Mouse (Mus musculus) cerebellum, postnatal 10 days (tissue): ENCODE results near the gene Smyd3.
"Not testable (repeated sequence)": the region's sequence is repeated elsewhere in the genome, so short reads cannot be mapped to it uniquely, and the experiment has no call there.

Experiments
- DNase-seq, 2 experiments: peaks; one replicate each; pipeline ENCODE4 v3.0.0; 2021; ENCODE audit warnings: mixed read lengths in 2 of 2

Smyd3 gene

DNA sequence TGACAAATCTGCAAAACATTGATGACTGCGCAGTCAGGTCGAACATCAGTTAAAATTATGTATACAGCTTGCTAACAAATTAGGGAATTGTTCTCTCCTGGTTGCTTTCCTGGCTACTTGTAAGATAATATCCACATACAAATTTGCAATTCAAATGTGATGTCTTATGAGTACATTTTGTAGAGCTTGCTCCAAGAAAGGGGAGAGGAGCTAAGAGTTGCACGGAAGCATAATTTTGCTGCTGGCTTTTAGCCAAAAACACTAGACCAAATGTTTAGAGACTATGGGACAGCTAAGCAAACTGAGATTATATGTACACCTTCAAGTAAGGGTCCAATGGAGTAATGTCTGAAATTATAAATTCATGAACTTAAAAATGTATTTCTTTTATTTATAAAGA lies 146.7 kb downstream of the Smyd3 start:
- DNase-seq, result peak in 1 of 2 experiments; percentile 19

DNA sequence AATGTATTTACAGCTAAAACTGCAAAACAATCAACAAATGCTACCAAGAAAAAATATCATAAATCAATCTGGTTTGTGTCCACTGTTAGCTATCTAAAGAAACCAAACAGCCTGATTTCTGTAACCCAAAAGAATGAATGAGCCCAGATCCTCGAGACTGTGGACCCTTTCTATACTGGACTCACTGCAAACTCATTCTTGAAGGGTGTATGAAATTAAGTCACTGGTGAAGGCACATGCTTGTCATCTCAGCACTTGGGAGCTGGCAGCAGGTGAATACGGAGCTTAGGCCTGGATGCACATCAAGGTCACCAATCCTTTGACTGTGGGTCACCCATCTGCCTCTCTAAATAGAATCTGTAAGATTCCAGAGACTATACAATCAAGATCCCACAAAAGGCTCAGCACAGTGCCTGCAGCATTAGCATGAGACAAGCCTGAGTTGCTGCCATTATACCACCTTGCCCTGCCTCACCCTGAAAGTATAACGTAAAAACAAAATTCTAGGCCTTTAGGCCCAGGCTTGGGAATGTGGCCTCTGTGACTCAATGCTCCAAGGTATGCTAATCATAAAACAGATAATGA lies 149.3 kb downstream of the Smyd3 start:
- DNase-seq, result no peak

DNA sequence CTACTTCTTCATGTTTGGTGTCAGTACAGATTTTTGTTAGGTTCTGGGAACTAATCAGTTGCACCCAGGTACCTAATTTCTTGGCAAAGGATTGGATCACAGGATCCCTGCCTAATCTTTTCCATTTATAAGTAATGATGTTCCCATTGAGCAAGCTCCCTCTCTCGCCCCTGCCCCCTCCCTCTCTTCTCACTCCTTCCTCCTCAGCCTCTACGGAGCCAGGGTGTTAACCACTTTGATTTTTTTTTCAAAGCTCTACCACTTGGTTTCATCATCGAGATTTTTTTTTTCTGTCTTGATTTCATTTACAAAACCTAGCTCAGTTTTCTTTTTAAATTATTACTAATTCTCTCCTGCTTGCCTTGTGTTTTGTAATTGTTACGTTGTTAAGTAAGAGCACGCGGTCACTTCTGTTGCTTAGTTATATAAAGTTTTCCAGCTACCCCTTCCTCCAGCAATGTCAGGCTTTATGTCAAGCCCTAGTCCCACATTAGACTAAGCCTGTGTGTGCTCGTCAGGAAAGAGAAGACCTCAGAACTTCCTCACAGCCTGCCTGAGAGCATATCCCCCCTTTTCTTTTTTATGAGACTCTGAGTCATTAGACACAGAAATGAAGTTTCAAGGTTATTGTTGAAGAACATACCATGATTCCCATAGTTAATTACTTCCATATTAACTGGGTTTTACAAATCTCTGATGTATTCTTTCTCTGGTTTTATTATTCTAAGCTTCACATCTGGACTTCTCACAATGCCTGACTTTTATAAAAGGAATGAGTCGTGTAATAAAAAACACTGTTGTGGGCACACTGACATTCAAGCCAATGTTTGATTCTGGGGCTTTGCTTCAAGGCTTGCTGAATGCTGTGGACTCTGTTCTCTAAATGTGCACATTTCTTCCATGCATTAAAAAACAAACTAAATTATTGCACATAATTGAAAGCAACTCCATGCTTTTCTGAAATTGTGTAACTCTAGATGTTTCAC lies 156.1 kb downstream of the Smyd3 start:
- DNase-seq, result no peak

DNA sequence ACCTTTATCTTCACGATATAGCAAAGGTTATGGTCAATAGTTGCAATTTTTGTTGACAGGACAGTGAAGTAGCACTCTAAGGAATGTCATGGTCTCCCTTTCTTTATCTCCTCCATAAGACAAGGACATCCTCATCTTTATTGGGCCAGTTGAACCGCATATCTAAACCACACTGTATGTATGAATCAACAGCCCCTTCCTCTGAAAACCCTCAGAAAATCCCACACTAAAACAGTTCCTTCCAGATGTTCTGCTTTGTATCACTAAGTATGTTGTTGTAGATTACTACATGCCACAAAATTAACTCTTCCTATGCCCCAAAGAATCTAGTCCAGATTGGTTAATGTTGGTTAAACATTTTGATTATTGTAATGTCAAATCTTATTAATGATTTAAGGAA lies 160.7 kb downstream of the Smyd3 start:
- no peak for DNase-seq

DNA sequence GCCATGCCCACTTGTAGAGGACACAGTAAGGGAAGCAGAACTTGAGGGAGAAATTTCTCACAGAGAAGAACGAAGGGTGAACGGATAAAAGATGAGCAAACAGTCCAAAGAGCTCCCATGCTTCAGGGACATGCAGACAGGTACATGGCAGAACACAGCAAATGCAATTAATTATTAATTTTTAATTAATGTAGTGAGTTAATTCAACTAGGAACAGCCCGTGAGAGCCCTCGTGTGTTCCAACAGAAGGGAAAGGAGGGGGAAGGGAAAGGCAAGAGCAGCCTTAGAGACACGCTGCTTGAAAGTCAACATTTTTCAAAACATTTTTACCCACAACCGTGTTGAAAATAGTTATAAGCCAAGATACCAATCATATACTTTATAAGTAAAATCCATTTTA lies 163.6 kb downstream of the Smyd3 start:
- DNase-seq, result no peak

DNA sequence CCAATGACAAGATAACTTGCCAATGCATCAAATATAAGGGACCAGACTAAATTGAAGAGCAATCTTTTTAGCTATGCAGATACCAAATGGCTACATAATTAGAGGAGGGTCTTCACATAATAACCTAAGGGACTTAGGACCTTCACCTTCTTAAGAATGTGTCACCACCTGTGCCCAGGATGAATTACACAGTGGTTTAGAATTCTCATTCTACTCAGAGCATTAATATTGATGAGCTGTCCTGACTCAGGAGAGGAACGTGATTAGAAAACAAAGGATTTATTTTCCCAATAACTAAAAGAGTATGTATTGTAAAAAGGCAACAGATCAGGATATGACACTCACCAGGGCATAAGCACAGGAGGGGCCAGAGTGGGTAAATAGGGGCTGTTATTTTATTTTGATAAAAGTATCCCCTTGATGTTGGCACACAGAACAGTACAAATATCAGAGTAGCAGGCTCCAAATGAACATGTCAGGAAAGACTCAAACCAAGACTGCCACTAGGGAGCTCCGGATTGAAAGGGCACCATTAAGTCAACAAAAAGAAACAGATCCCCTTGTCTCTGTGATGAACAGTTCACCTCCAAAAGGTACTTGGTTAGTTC lies 172.4 kb downstream of the Smyd3 start:
- DNase-seq, result no peak

DNA sequence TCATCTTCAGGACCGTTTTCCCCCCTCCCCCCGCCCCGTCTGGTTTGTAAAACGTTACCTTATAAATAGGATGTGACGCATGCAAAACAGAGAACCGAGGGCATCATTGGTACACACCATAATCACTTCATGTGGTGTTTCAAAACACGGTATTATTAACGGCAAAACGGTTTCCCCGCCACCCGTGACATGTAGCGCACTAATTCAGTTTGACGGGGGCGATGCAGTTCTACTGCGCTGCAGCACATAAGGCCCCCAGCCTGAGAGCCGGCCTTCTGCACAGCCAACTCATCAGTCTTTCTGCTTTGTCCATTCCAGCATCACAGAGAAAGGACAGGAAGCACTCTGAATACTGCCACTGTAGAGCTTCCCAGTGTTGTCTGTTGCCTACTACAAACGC lies 174.4 kb downstream of the Smyd3 start:
- peak; percentile 13 to 20 for DNase-seq

DNA sequence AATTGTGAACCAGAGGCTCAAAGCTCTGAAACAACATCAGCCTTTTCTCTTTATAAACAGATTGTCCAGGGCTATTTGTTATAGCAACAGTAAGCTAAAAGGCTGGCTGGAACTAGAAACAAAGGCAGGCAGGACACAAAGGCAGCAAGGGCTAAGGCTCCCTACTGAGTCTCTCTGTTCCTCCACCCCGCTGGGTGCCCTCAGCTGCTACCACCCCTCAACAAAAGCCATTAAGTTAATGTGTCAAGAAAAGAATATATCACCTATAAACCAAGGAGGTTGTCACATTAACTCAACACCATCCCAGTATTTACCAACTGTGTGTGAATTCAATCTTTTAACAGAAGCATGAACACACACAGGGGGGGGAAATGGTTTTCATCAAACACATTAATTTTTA lies 176.3 kb downstream of the Smyd3 start:
- DNase-seq, result no peak

DNA sequence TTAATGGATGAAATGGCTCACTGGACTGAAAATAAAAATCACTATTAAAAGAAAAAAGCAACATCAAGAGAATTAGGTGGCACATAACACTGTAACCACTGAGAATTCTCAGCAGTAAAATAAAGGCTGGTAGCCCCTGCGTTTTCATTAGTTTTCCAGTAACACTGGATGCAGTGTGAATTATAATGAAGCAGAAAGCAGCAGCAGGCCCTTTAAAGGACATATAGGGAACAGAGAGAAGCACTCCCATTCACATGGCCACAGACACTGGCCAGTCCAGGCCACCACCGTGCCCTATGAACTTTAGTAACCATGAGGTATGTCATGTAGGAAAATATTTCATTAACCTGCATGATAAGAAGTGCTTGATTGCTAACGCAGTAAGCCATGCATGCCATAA lies 178.8 kb downstream of the Smyd3 start:
- no peak for DNase-seq

DNA sequence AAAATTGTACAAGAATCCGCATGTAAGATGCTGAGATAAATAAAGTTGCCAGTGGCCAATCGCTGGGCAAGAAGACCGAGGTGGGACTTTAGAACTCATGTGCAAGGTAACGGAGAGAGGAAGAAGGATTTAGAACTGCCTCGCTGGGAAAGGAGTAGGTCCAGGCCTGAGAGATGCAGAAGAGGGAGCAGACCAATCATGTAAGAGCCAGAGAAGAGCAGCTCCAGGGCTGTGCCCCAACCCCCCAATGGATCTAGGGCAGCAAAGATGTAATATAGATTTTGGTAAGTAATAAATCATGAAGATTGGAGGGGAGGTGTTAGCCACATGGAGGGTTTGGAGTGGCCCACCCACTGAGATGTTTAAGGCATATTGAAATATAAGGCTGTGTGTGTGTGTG lies 180.3 kb downstream of the Smyd3 start:
- DNase-seq, result no peak

DNA sequence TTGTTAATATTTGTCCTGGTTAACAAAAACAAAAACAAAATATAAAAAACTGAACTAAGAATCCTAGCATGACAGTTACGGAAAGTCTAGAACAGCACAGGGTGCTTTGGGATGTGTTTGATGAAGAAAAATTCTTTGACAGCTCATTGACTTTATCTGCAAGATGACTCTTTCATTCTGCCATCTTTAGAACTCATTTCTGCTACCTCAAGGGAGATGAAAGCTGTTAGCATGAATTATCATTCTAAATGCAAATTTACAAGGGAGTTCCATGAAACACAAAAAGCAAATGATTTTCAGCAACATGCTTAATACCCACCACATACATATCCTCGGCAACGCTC lies 190.9 kb downstream of the Smyd3 start:
- DNase-seq, result no peak

DNA sequence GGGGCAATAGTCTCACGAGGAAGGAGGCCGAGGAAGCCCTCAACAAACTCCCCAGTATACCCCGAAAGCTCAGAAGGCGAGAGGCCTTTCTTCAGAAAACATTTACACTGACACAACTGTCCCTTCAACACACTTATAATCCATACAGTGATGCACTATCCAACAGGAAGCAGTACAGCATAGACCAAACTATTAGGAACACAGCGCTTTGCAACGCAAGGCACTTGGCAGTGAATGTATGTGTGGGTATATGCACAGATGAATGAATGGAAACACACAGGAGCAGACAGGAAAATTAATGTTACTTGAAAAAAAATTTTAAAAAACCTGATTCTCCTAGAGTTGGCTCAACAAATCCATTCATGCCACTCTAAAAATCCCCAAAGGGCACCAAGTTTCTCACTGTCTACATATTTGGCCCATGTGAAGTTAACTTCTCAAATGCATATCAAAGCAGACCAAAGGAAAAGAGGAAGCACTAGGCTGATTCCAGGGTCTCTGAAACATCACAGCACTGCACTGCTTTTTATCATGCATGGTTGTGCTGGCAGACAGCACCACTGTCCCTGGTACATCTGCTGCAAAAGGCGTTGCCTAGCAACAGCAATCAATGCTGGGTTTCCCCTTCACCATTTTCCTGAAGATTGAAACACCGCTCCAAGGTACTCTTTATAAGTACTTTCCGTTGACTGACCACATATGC lies 191.4 kb downstream of the Smyd3 start:
- DNase-seq, result peak; percentile 54 to 74

DNA sequence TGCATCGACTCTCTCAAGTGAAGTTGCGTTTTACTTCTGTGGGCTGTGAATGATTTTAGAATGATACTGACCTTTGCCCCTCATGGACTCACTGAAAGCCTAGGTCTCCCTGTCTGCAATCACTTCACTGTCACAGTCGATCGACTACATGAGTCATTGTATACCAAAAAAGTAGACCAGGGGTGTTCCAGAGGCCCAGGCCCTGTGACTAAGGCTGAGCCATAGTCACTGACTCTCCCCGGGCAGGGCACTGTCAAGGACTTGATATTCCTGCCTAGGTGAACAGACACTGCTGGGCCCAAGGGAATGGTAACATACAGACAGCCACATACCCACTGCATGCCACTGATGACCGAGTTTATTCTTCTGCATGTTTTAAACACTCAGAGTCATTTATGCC lies 193.6 kb downstream of the Smyd3 start:
- no peak for DNase-seq

DNA sequence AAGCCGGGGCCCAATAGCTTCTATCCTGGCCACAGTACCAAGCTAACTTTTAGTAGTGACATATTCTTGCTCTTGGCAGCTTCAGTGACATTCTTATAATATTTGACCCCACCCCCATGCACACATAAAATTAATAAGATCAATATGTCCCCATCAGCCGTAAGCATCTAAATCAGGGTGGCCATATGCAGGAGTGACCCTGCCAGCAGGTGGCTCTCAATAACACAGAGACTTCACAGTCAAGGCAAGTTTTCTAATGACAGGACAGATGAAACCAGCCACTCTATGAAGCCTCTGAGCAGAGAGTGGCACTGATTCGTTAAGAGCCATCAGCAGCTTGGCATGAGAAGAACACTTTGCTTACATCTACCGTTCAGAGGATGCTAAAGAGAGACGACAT lies 204.2 kb downstream of the Smyd3 start:
- DNase-seq, result no peak

DNA sequence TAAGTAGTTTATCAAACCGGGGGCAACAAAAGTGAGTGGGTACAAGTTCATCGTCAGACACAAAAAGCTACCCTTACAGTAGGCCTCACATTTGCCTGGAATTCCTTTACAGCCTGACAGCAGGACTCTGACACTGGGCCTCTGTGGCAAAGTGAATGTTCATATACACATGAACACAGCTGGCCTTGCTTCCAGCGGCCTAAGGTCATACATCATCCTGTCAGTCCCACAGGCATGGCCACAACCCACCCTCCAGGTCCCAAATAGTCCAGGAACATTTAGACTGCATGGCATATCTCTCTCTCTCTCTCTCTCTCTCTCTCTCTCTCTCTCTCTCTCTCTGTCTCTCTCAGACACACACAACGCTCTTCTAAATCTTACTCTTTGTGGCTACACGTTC lies 208.4 kb downstream of the Smyd3 start:
- DNase-seq, result no peak

DNA sequence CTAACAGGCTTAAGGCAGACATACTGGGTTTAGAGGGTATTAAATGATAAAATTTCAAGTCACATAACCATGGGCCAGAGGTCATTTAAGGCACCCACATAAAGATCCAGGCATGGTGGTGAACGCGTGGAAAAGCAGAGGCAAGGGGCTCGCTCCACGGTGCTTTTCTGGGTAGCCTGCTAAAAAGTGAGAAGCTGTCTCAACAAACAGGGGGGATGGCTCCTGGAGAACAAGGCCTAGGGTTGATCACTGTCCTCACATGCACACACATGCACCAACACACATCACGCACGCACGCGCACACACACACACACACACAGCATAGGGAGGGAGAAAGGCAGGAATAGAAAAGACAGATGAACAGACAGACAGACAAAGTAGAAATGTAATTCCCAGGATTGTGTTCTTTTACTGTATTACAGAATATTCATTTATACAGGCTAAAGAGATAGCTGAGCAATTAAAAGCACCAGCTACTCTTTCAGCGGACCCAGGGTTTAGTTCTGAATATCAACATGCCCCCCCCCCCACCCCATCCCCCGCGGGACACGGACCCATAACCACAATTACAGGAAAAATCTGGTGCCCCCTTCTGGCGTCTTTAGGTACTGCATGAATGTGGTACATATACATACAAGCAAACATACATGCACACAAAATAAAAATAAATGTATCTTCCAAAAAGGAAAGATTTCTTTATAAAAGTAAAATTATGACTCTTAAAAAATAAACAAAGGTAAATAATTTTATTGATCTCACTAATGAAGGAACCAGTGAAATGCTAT lies 215.2 kb downstream of the Smyd3 start:
- DNase-seq, result peak; percentile 20 to 31

DNA sequence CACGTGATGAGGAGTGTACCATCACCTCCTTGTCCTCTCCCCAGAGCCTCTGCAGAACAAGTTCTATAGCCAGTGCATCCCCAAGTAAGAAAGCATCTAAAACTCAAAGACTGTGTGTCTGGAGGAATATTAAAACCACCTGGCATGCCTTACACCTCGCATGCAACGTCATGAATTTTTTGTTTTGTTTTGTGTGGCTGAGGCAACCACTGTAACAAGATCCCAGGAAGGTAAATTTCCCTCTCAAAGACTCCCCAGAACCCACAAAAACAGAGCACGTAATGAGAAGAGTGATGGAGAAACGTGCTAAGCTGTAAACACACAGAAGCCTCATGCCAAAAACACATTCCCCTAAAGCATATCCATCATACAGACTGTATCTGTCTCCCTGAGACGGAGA lies 222.2 kb downstream of the Smyd3 start:
- no peak for DNase-seq

DNA sequence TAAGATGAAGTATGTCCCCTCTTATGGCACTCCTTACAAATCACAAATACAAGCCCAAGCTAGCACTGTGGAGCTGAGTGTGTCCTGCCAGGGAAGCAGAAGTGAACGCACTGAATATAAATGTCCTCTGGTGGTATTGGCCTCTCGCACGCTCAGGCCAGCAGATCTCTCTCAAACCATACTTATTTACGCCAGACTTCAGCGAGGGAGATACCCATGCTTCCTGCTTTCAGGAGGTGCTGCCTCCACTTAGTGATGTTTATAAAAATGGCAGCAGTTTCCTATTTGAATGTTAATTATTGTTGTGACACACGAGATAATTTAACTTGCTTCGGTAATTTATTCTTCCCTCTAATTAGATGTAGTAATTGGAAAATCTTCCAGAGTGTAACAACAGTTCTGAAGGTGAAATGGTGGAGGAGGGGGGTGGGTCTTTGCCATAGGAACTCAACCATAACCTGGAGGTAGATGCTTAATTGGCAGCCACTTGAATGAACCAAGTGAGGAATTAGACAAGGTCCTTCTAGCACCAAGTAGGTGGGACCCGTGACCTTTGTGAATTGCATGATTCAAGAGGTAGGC lies 224.0 kb downstream of the Smyd3 start:
- no peak for DNase-seq

DNA sequence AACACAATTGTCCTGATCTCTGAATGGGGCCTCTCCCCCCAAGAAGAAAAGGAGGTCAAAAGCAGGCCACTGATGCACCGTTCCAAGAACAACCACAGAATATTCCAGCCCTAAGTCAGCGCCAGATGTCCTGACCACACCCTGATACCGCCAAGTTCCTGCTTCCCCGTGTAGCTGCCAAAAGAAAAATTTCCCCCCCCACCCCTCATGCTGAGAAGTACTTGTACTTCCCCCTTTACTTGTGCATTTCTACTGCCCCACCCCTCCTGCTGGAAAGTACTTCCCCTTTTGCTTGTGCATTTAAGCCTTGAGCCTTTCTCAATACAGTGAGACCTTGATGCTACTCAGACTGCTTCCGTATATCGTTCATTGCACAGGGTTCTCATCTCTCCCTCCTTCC lies 227.7 kb downstream of the Smyd3 start:
- DNase-seq, result not testable (repeated sequence)

DNA sequence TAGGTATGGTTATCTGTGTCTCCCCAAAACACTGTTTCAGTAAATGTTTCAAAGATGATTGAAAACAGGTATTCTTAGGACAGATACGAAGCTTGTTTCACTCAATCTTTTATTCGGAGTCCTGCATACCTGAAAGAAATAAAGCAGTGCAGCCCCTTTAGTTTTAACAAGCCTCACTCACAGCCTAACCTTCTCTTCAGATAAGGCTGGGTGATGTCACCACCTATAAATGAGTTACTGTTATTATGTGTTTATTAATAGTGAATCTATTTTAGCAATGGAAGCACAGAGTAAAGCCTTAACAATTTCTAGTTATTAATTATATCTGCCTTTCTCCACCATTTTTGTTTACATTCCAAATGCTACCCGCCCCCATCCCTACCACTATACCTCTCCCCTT lies 228.1 kb downstream of the Smyd3 start:
- no peak for DNase-seq

DNA sequence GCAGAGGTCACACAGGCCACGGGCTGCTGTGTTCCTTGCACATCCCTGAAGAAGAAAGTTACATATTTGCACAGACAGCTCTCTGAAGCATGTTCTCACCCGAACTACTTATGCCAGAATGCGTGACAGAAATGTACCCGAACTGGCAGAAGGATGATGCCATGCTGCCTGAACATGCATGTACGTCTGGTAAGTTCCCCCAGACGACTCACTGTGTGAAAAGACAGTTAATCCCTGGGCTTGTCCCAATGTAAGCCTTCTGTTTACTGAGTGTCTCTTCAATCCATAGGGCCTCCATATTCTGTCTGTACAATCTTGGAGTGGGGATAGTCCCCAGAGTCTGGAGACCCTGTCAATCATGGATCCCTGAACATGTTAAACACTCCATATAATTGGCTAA lies 231.1 kb downstream of the Smyd3 start:
- DNase-seq, result no peak

DNA sequence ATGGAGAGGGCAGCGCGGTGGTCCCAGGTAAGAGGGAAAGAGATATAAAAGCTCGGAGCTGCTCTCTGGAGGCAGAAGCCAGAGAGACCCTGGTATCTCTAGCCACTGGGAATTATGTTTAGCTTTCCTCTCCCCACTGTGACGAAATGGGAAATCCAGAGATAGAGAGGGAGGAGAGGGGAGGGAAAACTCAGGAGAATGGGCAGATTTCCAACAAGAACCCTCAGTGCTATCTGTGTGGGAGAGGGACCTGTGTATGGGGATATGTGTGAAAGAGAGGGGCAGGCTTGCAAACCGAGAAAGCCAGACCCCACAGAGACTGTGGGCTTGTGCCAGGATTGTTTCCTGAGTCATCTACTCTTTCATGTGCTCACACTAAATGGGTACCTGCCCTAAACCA lies 235.0 kb downstream of the Smyd3 start:
- peak in 1 of 2 experiments; percentile 21 for DNase-seq
